Mouse (Mus musculus): ENCODE results near the gene Tcerg1l.

Gene Tcerg1l

GRCm38 (mm10) chr7:138222951-138223350, 174.6 kb downstream of the Tcerg1l start:
- DNase-seq (ENCODE audit: low read depth, low spot score) = no peak

- DNase-seq (ENCODE audit: low read depth, low spot score) = no peak
These were observed 179.9 kb downstream of the Tcerg1l start for GRCm38 (mm10) chr7:138217556-138218098.

- DNase-seq (ENCODE audit: low read depth, low spot score) = peak; percentile 16
These were observed 182.2 kb downstream of the Tcerg1l start for GRCm38 (mm10) chr7:138215177-138215830.

- DNase-seq (ENCODE audit: low read depth, low spot score) = no peak
These were observed 182.8 kb downstream of the Tcerg1l start for GRCm38 (mm10) chr7:138214710-138215109.

GRCm38 (mm10) chr7:138209769-138210168, 187.8 kb downstream of the Tcerg1l start:
- no peak for DNase-seq (ENCODE audit: low read depth, low spot score)

GRCm38 (mm10) chr7:138205124-138205523, 192.4 kb downstream of the Tcerg1l start:
- DNase-seq (ENCODE audit: low read depth, low spot score) = no peak

GRCm38 (mm10) chr7:138202162-138202832, 195.2 kb downstream of the Tcerg1l start:
- no peak for DNase-seq (ENCODE audit: low read depth, low spot score)

GRCm38 (mm10) chr7:138199333-138200058, 198.0 kb downstream of the Tcerg1l start:
- no peak for DNase-seq (ENCODE audit: low read depth, low spot score)

GRCm38 (mm10) chr7:138196139-138196538, 201.4 kb downstream of the Tcerg1l start:
- DNase-seq (ENCODE audit: low read depth, low spot score) = no peak

- DNase-seq (ENCODE audit: low read depth, low spot score) = no peak
These were observed 213.3 kb downstream of the Tcerg1l start for GRCm38 (mm10) chr7:138184197-138184596.

- peak; percentile 36 for DNase-seq (ENCODE audit: low read depth, low spot score)
These were observed 215.3 kb downstream of the Tcerg1l start for GRCm38 (mm10) chr7:138182216-138182615.

- DNase-seq (ENCODE audit: low read depth, low spot score) = no peak
These were observed 218.9 kb downstream of the Tcerg1l start for GRCm38 (mm10) chr7:138178617-138179016.

- DNase-seq (ENCODE audit: low read depth, low spot score) = no peak
These were observed 221.5 kb downstream of the Tcerg1l start for GRCm38 (mm10) chr7:138176026-138176425.

- no peak for DNase-seq (ENCODE audit: low read depth, low spot score)
These were observed 227.1 kb downstream of the Tcerg1l start for GRCm38 (mm10) chr7:138170389-138170788.

Data from brain, embryonic 18.5 days (tissue).